Mouse (Mus musculus) heart, embryonic 13.5 days (tissue): Measurements from ENCODE around the gene Fbxl16. TPM values are rescaled to one million over a fixed set of nuclear protein-coding genes. Genes with fewer than 3 reads are reported as not detected.

ENCODE experiments used
- ATAC-seq: fragments of 200-750 bp; cut with Nextera tagmentation; 2 replicates; pipeline ENCODE4 v1.8.0; 2017; ENCODE audit warnings: moderate TSS enrichment; ENCODE audit not compliant: insufficient number of reproducible peaks, low FRiP score, low TSS enrichment; ENCODE audit errors: extremely low read depth
- H3K27ac ChIP-seq: fragments of 300-500 bp; sonication (generic); replicated peaks from 2 replicates; pipeline ENCODE4 v1.5.1; 2015; ENCODE audit warnings: moderate library complexity, mild to moderate bottlenecking, inconsistent platforms
- H3K27me3 ChIP-seq: fragments of 300-500 bp; sonication (generic); replicated peaks from 2 replicates; pipeline ENCODE4 v1.6.1; 2015; ENCODE audit warnings: mild to moderate bottlenecking, inconsistent platforms
- H3K36me3 ChIP-seq: fragments of 300-500 bp; sonication (generic); 2 replicates; pipeline ENCODE4 v1.6.1; 2015; ENCODE audit warnings: mild to moderate bottlenecking, inconsistent platforms
- H3K4me1 ChIP-seq: fragments of 300-500 bp; sonication (generic); 2 replicates; pipeline ENCODE4 v1.6.1; 2015; ENCODE audit warnings: inconsistent platforms
- H3K4me2 ChIP-seq: fragments of 300-500 bp; sonication (generic); 2 replicates; pipeline ENCODE4 v1.6.1; 2015; ENCODE audit warnings: inconsistent platforms, mild to moderate bottlenecking, moderate library complexity
- H3K4me3 ChIP-seq: fragments of 300-500 bp; sonication (generic); 2 replicates; pipeline ENCODE4 v1.5.1; 2015; ENCODE audit warnings: moderate library complexity, mild to moderate bottlenecking, inconsistent platforms
- H3K9ac ChIP-seq: fragments of 300-500 bp; sonication (generic); 2 replicates; pipeline ENCODE4 v1.6.1; 2015; ENCODE audit warnings: inconsistent platforms, mild to moderate bottlenecking, moderate library complexity
- H3K9me3 ChIP-seq: fragments of 300-500 bp; sonication (generic); 2 replicates; pipeline ENCODE4 v1.6.1; 2016; ENCODE audit warnings: inconsistent platforms
- WGBS: fragments of 180-500 bp; shearing (Covaris S2); methylation state at CpG from one replicate; pipeline ENCODE4 v1.1.7; 2015; ENCODE audit warnings: mixed read lengths; 5-methylcytosine and 5-hydroxymethylcytosine counted together
- polyA plus RNA-seq: library from polyadenylated mRNA; unstranded; fragments of >200 nt; fragmentation: Nextera tagmentation; extraction: Ambion mirVana; gene quantifications from 2 replicates; pipeline ENCODE4 v1.2.1, GENCODE M21; 2015

The Fbxl16 gene
- polyA plus RNA-seq, 1 experiment from 2014 or later, result 1.0 TPM

GRCm38 (mm10) chr17:25830200-25830753, 21.4 kb downstream of the Fbxl16 start:
- H3K4me1 ChIP-seq, result peaks cover 58% of the 10 kb centered on the region
- peak overlapping the region; percentile 99 for H3K4me2 ChIP-seq
- H3K4me3 ChIP-seq, result peak overlapping the region; percentile 74; the same call in 1 of the 2 replicates
- no peaks in the 10 kb centered on the region for H3K9me3 ChIP-seq
- H3K27me3 ChIP-seq, result no peaks in the 10 kb centered on the region
- ATAC-seq, result no peak
- peak overlapping the region; percentile 89 for H3K9ac ChIP-seq
- H3K27ac ChIP-seq, result no peak overlapping the region; the same call in 1 of the 2 replicates
- 82% methylated on average over 4 of the region's 4 CpGs for WGBS
- H3K36me3 ChIP-seq, result peaks cover 63% of the 10 kb centered on the region

GRCm38 (mm10) chr17:25830806-25831431, 22.0 kb downstream of the Fbxl16 start:
- Histone ChIP-seq H3K4me3 (peak overlapping the region; percentile 74), H3K4me1 (peaks cover 64% of the 10 kb centered on the region), H3K4me2 (peak overlapping the region; percentile 99), H3K9ac (peak overlapping the region; percentile 92), H3K9me3 (no peaks in the 10 kb centered on the region), H3K27me3 (no peaks in the 10 kb centered on the region), H3K27ac (no peak overlapping the region), H3K36me3 (peaks cover 63% of the 10 kb centered on the region)
- ATAC-seq, result no peak
- 83% methylated on average over 14 of the region's 14 CpGs for WGBS

- peak overlapping the region; percentile 92 for H3K9ac ChIP-seq
- peaks cover 57% of the 10 kb centered on the region for H3K36me3 ChIP-seq
- no peaks in the 10 kb centered on the region for H3K9me3 ChIP-seq
- peak overlapping the region; percentile 99 for H3K4me2 ChIP-seq
- H3K27ac ChIP-seq, result peak overlapping the region; percentile 98
- H3K27me3 ChIP-seq, result no peaks in the 10 kb centered on the region
- ATAC-seq, result no peak
- WGBS, result 46% methylated on average over 21 of the region's 21 CpGs
- H3K4me1 ChIP-seq, result peaks cover 71% of the 10 kb centered on the region
- H3K4me3 ChIP-seq, result peak overlapping the region; percentile 74
Observed at GRCm38 (mm10) chr17:25831451-25832281, 22.8 kb downstream of the Fbxl16 start.

GRCm38 (mm10) chr17:25832436-25833290, 23.8 kb downstream of the Fbxl16 start:
- WGBS, result under 1% methylated on average over 77 of the region's 77 CpGs
- Histone ChIP-seq H3K4me2 (peak overlapping the region; percentile 99), H3K9me3 (no peaks in the 10 kb centered on the region), H3K4me3 (peak overlapping the region; percentile 74), H3K27me3 (no peaks in the 10 kb centered on the region), H3K27ac (peak overlapping the region; percentile 98), H3K9ac (peak overlapping the region; percentile 92), H3K4me1 (peaks cover 81% of the 10 kb centered on the region), H3K36me3 (peaks cover 50% of the 10 kb centered on the region)
- ATAC-seq, result peak; percentile 94

GRCm38 (mm10) chr17:25833291-25833663, 24.4 kb downstream of the Fbxl16 start, which contains the start of gene Stub1:
Gene Stub1, minus strand, starts transcription at chr17:25833404.
- Histone ChIP-seq H3K4me2 (peak within 1 kb of the TSS; percentile 99), H3K27ac (peak within 1 kb of the TSS; percentile 98), H3K27me3 (no peaks in the 10 kb centered on the region), H3K9me3 (no peaks in the 10 kb centered on the region), H3K4me3 (peak within 1 kb of the TSS; percentile 74), H3K36me3 (peaks cover 50% of the 10 kb centered on the region), H3K9ac (peak within 1 kb of the TSS; percentile 92), H3K4me1 (peaks cover 82% of the 10 kb centered on the region)
- WGBS, result under 1% methylated on average over 24 of the region's 24 CpGs
- peak; percentile 64 for ATAC-seq

- peaks cover 78% of the 10 kb centered on the region for H3K4me1 ChIP-seq
- WGBS, result 21% methylated on average over 6 of the region's 6 CpGs
- H3K27ac ChIP-seq, result peak overlapping the region; percentile 98
- ATAC-seq, result no peak
- H3K27me3 ChIP-seq, result no peaks in the 10 kb centered on the region
- peaks cover 58% of the 10 kb centered on the region for H3K36me3 ChIP-seq
- peak overlapping the region; percentile 99 for H3K4me2 ChIP-seq
- H3K4me3 ChIP-seq, result peak overlapping the region; percentile 74
- peak overlapping the region; percentile 92 for H3K9ac ChIP-seq
- H3K9me3 ChIP-seq, result no peaks in the 10 kb centered on the region
Observed at GRCm38 (mm10) chr17:25833961-25834594, 25.2 kb downstream of the Fbxl16 start.

- peak overlapping the region; percentile 99 for H3K4me2 ChIP-seq
- peak overlapping the region; percentile 92 for H3K9ac ChIP-seq
- peak overlapping the region; percentile 98 for H3K27ac ChIP-seq
- peak overlapping the region; percentile 74 for H3K4me3 ChIP-seq
- ATAC-seq, result no peak
- no peaks in the 10 kb centered on the region for H3K27me3 ChIP-seq
- H3K9me3 ChIP-seq, result no peaks in the 10 kb centered on the region
- peaks cover 74% of the 10 kb centered on the region for H3K4me1 ChIP-seq
- H3K36me3 ChIP-seq, result peaks cover 63% of the 10 kb centered on the region
- 85% methylated on average over 12 of the region's 12 CpGs for whole genome bisulfite sequencing
Observed at GRCm38 (mm10) chr17:25834595-25835222, 25.8 kb downstream of the Fbxl16 start.

- H3K4me1 ChIP-seq, result peaks cover 68% of the 10 kb centered on the region
- no peak overlapping the region for H3K27ac ChIP-seq
- no peak for ATAC-seq
- peaks cover 63% of the 10 kb centered on the region for H3K36me3 ChIP-seq
- peak overlapping the region; percentile 74; the same call in 1 of the 2 replicates for H3K4me3 ChIP-seq
- peak overlapping the region; percentile 92 for H3K9ac ChIP-seq
- 91% methylated on average over 7 of the region's 7 CpGs for WGBS
- no peaks in the 10 kb centered on the region for H3K9me3 ChIP-seq
- H3K27me3 ChIP-seq, result no peaks in the 10 kb centered on the region
- H3K4me2 ChIP-seq, result peak overlapping the region; percentile 99
Observed at GRCm38 (mm10) chr17:25835301-25835700, 26.4 kb downstream of the Fbxl16 start.

GRCm38 (mm10) chr17:25835816-25836215, 26.9 kb downstream of the Fbxl16 start:
- Histone ChIP-seq H3K9ac (peak overlapping the region; percentile 92; the same call in 1 of the 2 replicates), H3K27me3 (no peaks in the 10 kb centered on the region), H3K9me3 (no peaks in the 10 kb centered on the region), H3K36me3 (peaks cover 63% of the 10 kb centered on the region), H3K4me2 (peak overlapping the region; percentile 86), H3K4me3 (no peak overlapping the region), H3K27ac (0 out of 2 replicates have a peak overlapping the region, but pooled peaks have one; percentile 74), H3K4me1 (peaks cover 63% of the 10 kb centered on the region)
- 94% methylated on average over 16 of the region's 16 CpGs for WGBS
- ATAC-seq, result no peak
